Mouse (Mus musculus): ENCODE results near the gene Sumo1.

DNA sequence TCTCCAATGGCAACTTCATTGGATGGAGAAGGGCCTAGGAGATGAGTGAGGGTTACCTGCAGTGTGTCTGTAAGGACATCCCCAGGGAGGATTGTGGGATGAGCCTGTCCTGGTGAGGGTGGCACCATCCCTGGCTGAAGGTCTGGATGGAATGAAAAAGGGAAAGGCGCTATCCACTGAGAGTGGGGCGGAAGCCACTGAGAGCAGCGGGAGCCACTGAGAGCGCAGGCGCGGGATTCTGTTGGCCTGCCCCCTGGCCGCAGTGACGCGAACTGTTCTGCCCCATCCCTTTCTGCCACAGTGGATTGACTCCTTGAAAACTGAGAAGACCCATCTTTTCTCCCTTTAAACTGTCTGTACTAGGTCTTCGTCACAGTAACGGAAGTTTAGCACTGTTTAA is 66.7 kb downstream of the Sumo1 start:
- TF ChIP-seq GATA1 (IDR thresholded peaks at IDR 0.05; ENCODE audit: borderline replicate concordance, low read length) (no peak), FLI1 (IDR thresholded peaks at IDR 0.05; ENCODE audit: low read length) (no peak)

All from megakaryocyte, embryonic 14.5 days (primary cell).